Mouse (Mus musculus): ENCODE measurements around the gene Glo1. TPM values are rescaled to one million over a fixed set of nuclear protein-coding genes. Genes with fewer than 3 reads are reported as not detected.

The Glo1 gene
- polyA plus RNA-seq, 1 experiment from 2014 or later = 233 TPM

Other genes starting within 250 kb of the Glo1 start
- 65.4 and 70.6 TPM in 2 replicates for gene Btbd9, start 50.4 kb downstream of the Glo1 start, polyA plus RNA-seq (2016; fragmentation: Nextera tagmentation; extraction: Ambion mirVana)
- gene Dnah8, start 2.5 kb downstream of the Glo1 start, polyA plus RNA-seq (2016; fragmentation: Nextera tagmentation; extraction: Ambion mirVana) = 0.86 and 1.6 TPM in 2 replicates

All from limb, embryonic 12.5 days (tissue).